Mouse (Mus musculus) liver, embryonic 12.5 days (tissue): ENCODE data around the gene Ocel1. TPM values are rescaled to one million over a fixed set of nuclear protein-coding genes. Genes with fewer than 3 reads are reported as not detected.

ENCODE experiments used
- ATAC-seq: fragments of 200-750 bp; cut with Nextera tagmentation; 2 replicates; pipeline ENCODE4 v1.8.0; 2017; ENCODE audit warnings: moderate number of reproducible peaks, mild to moderate bottlenecking, moderate library complexity
- H3K27ac ChIP-seq: fragments of 300-500 bp; sonication (generic); 2 replicates; pipeline ENCODE4 v1.5.1; 2016; ENCODE audit warnings: mild to moderate bottlenecking
- H3K27me3 ChIP-seq: fragments of 300-500 bp; sonication (generic); replicated peaks from 2 replicates; pipeline ENCODE4 v1.6.1; 2016; ENCODE audit warnings: mild to moderate bottlenecking, moderate library complexity
- H3K36me3 ChIP-seq: fragments of 300-500 bp; sonication (generic); 2 replicates; pipeline ENCODE4 v1.6.1; 2016; ENCODE audit warnings: mild to moderate bottlenecking, moderate library complexity
- H3K4me1 ChIP-seq: fragments of 300-500 bp; sonication (generic); 2 replicates; pipeline ENCODE4 v1.6.1; 2016
- H3K4me2 ChIP-seq: fragments of 300-500 bp; sonication (generic); 2 replicates; pipeline ENCODE4 v1.6.1; 2016; ENCODE audit warnings: mild to moderate bottlenecking, moderate library complexity
- H3K4me3 ChIP-seq: fragments of 300-500 bp; sonication (generic); 2 replicates; pipeline ENCODE4 v1.5.1; 2016; ENCODE audit warnings: mild to moderate bottlenecking, moderate library complexity
- H3K9ac ChIP-seq: fragments of 300-500 bp; sonication (generic); 2 replicates; pipeline ENCODE4 v1.6.1; 2016; ENCODE audit warnings: mild to moderate bottlenecking, moderate library complexity
- H3K9me3 ChIP-seq: fragments of 300-500 bp; sonication (generic); replicated peaks from 2 replicates; pipeline ENCODE4 v1.6.1; 2016; ENCODE audit warnings: mild to moderate bottlenecking, moderate library complexity
- WGBS: fragments of 180-500 bp; shearing (Covaris S2); methylation state at CpG from one replicate; pipeline ENCODE4 v1.1.7; 2016; ENCODE audit not compliant: insufficient replicate concordance; 5-methylcytosine and 5-hydroxymethylcytosine counted together
- polyA plus RNA-seq: library from polyadenylated mRNA; unstranded; fragments of >200 nt; fragmentation: Nextera tagmentation; extraction: Ambion mirVana; gene quantifications from 2 replicates; pipeline ENCODE4 v1.2.1, GENCODE M21; 2016

Gene Ocel1
- polyA plus RNA-seq, 1 experiment from 2014 or later, result 6.8 TPM

GRCm38 (mm10) chr8:71395629-71396028 lies 24.5 kb downstream of the Ocel1 start, which contains the start of gene Ushbp1:
Ushbp1 (minus strand) TSS chr8:71395802.
- ATAC-seq, result no peak
- H3K27ac ChIP-seq, result peak within 1 kb of the TSS; percentile 77
- H3K4me2 ChIP-seq, result peak within 1 kb of the TSS; percentile 90
- H3K4me1 ChIP-seq, result peaks cover 35% of the 10 kb centered on the region
- no peaks in the 10 kb centered on the region for H3K9me3 ChIP-seq
- H3K9ac ChIP-seq, result peak within 1 kb of the TSS; percentile 86
- H3K4me3 ChIP-seq, result peak within 1 kb of the TSS; percentile 91
- peaks cover 24% of the 10 kb centered on the region for H3K36me3 ChIP-seq
- whole genome bisulfite sequencing, result 59% methylated on average over 9 of the region's 9 CpGs
- no peaks in the 10 kb centered on the region for H3K27me3 ChIP-seq

- Histone ChIP-seq H3K4me1 (peaks cover 35% of the 10 kb centered on the region), H3K9ac (peak within 1 kb of the TSS; percentile 86), H3K27me3 (no peaks in the 10 kb centered on the region), H3K4me2 (peak within 1 kb of the TSS; percentile 90), H3K36me3 (peaks cover 28% of the 10 kb centered on the region), H3K9me3 (no peaks in the 10 kb centered on the region), H3K27ac (peak within 1 kb of the TSS; percentile 77), H3K4me3 (peak within 1 kb of the TSS; percentile 91)
- peak; percentile 95 for ATAC-seq
- under 1% methylated on average over 34 of the region's 34 CpGs for WGBS
These were observed 25.7 kb downstream of the Ocel1 start, which contains the start of gene Babam1 for GRCm38 (mm10) chr8:71396639-71397305. Babam1 (plus strand) TSS chr8:71396861.

- H3K9ac ChIP-seq, result peak overlapping the region; percentile 86
- H3K36me3 ChIP-seq, result peaks cover 31% of the 10 kb centered on the region
- no peaks in the 10 kb centered on the region for H3K27me3 ChIP-seq
- peak overlapping the region; percentile 90 for H3K4me2 ChIP-seq
- no peak for ATAC-seq
- peak overlapping the region; percentile 91 for H3K4me3 ChIP-seq
- no peak overlapping the region; the same call in 1 of the 2 replicates for H3K27ac ChIP-seq
- WGBS, result 72% methylated on average over 12 of the region's 12 CpGs
- H3K9me3 ChIP-seq, result no peaks in the 10 kb centered on the region
- peaks cover 34% of the 10 kb centered on the region for H3K4me1 ChIP-seq
These were observed 26.6 kb downstream of the Ocel1 start for GRCm38 (mm10) chr8:71397701-71398100.

- Histone ChIP-seq H3K27ac (no peak overlapping the region), H3K4me1 (peaks cover 35% of the 10 kb centered on the region), H3K4me3 (no peak overlapping the region), H3K36me3 (peaks cover 43% of the 10 kb centered on the region), H3K27me3 (no peaks in the 10 kb centered on the region), H3K9me3 (no peaks in the 10 kb centered on the region), H3K4me2 (no peak overlapping the region), H3K9ac (no peak overlapping the region)
- no peak for ATAC-seq
- WGBS, result 85% methylated on average over 2 of the region's 2 CpGs
These were observed 29.7 kb downstream of the Ocel1 start for GRCm38 (mm10) chr8:71400826-71401225.

- no peak overlapping the region for H3K4me2 ChIP-seq
- no peak overlapping the region for H3K4me3 ChIP-seq
- peaks cover 43% of the 10 kb centered on the region for H3K36me3 ChIP-seq
- ATAC-seq, result no peak
- H3K27me3 ChIP-seq, result no peaks in the 10 kb centered on the region
- H3K9me3 ChIP-seq, result no peaks in the 10 kb centered on the region
- peaks cover 30% of the 10 kb centered on the region for H3K4me1 ChIP-seq
- H3K27ac ChIP-seq, result no peak overlapping the region
- no peak overlapping the region for H3K9ac ChIP-seq
These were observed 30.4 kb downstream of the Ocel1 start for GRCm38 (mm10) chr8:71401454-71401853.

- Histone ChIP-seq H3K9me3 (no peaks in the 10 kb centered on the region), H3K4me3 (no peak overlapping the region), H3K36me3 (peaks cover 51% of the 10 kb centered on the region), H3K4me1 (peaks cover 35% of the 10 kb centered on the region), H3K4me2 (no peak overlapping the region), H3K27ac (no peak overlapping the region), H3K9ac (no peak overlapping the region), H3K27me3 (no peaks in the 10 kb centered on the region)
- WGBS, result 85% methylated on average over 9 of the region's 9 CpGs
- ATAC-seq, result no peak
These were observed 31.4 kb downstream of the Ocel1 start for GRCm38 (mm10) chr8:71402446-71402964.

GRCm38 (mm10) chr8:71403107-71403885 lies 32.2 kb downstream of the Ocel1 start:
- H3K27ac ChIP-seq, result 0 out of 2 replicates have a peak overlapping the region, but pooled peaks have one; percentile 23
- no peaks in the 10 kb centered on the region for H3K9me3 ChIP-seq
- peaks cover 57% of the 10 kb centered on the region for H3K36me3 ChIP-seq
- no peak overlapping the region for H3K9ac ChIP-seq
- H3K27me3 ChIP-seq, result no peaks in the 10 kb centered on the region
- no peak for ATAC-seq
- peaks cover 39% of the 10 kb centered on the region for H3K4me1 ChIP-seq
- H3K4me2 ChIP-seq, result no peak overlapping the region
- 71% methylated on average over 6 of the region's 6 CpGs for WGBS
- no peak overlapping the region for H3K4me3 ChIP-seq

- WGBS, result 77% methylated on average over 8 of the region's 8 CpGs
- Histone ChIP-seq H3K36me3 (peaks cover 57% of the 10 kb centered on the region), H3K27ac (0 out of 2 replicates have a peak overlapping the region, but pooled peaks have one; percentile 23), H3K4me3 (no peak overlapping the region), H3K27me3 (no peaks in the 10 kb centered on the region), H3K9me3 (no peaks in the 10 kb centered on the region), H3K4me2 (no peak overlapping the region), H3K9ac (no peak overlapping the region), H3K4me1 (peaks cover 41% of the 10 kb centered on the region)
- ATAC-seq, result no peak
These were observed 32.9 kb downstream of the Ocel1 start for GRCm38 (mm10) chr8:71404011-71404410.

- peak overlapping the region; percentile 92 for H3K4me3 ChIP-seq
- no peaks in the 10 kb centered on the region for H3K27me3 ChIP-seq
- H3K4me2 ChIP-seq, result peak overlapping the region; percentile 86
- peaks cover 41% of the 10 kb centered on the region for H3K4me1 ChIP-seq
- H3K36me3 ChIP-seq, result peaks cover 57% of the 10 kb centered on the region
- peak overlapping the region; percentile 91 for H3K9ac ChIP-seq
- ATAC-seq, result no peak
- no peaks in the 10 kb centered on the region for H3K9me3 ChIP-seq
- WGBS, result 62% methylated on average over 9 of the region's 9 CpGs
- peak overlapping the region; percentile 82 for H3K27ac ChIP-seq
These were observed 33.9 kb downstream of the Ocel1 start for GRCm38 (mm10) chr8:71404951-71405351.

GRCm38 (mm10) chr8:71405401-71406098 lies 34.5 kb downstream of the Ocel1 start, which contains the start of gene Ankle1:
Ankle1 (plus strand) TSS chr8:71406010.
- Histone ChIP-seq H3K4me3 (peak within 1 kb of the TSS; percentile 92), H3K9ac (peak within 1 kb of the TSS; percentile 91), H3K36me3 (peaks cover 57% of the 10 kb centered on the region), H3K27ac (peak within 1 kb of the TSS; percentile 85), H3K4me2 (peak within 1 kb of the TSS; percentile 86), H3K9me3 (no peaks in the 10 kb centered on the region), H3K4me1 (peaks cover 41% of the 10 kb centered on the region), H3K27me3 (no peaks in the 10 kb centered on the region)
- peak; percentile 88 for ATAC-seq
- 10% methylated on average over 33 of the region's 33 CpGs for WGBS

- ATAC-seq, result peak; percentile 80
- under 1% methylated on average over 55 of the region's 55 CpGs for WGBS
These were observed 35.3 kb downstream of the Ocel1 start for GRCm38 (mm10) chr8:71406099-71407015.

More at GRCm38 (mm10) chr8:71406099-71407015, 35.3 kb downstream of the Ocel1 start:
- Histone ChIP-seq H3K4me3 (peak overlapping the region; percentile 92), H3K9ac (peak overlapping the region; percentile 91), H3K4me1 (peaks cover 43% of the 10 kb centered on the region), H3K27ac (peak overlapping the region; percentile 85), H3K9me3 (no peaks in the 10 kb centered on the region), H3K36me3 (peaks cover 53% of the 10 kb centered on the region), H3K27me3 (no peaks in the 10 kb centered on the region), H3K4me2 (peak overlapping the region; percentile 86)
